ENCODE assay signal across 8 mouse cellular contexts in genomic region chr1:190924812-190925211, GRCm38 (mm10). TPM values are rescaled to one million over a fixed set of nuclear protein-coding genes. Genes with fewer than 3 reads are reported as not detected.
DNase-seq lines count a peak whose midpoint lies in the region; ATAC-seq and TF ChIP-seq lines count a peak whose summit lies in the region.
"Not testable (repeated sequence)": the region's sequence is repeated elsewhere in the genome, so short reads cannot be mapped to it uniquely, and the experiment has no call there.

TSS of gene Angel2 (plus strand) at chr1:190925112.

- TF ChIP-seq POLR2A in small intestine, adult 2 months (IDR thresholded peaks at IDR 0.05; ENCODE audit: low read depth, low read length): not testable (repeated sequence)

- H3K4me2 ChIP-seq in embryonic facial prominence, embryonic 14.5 days (ENCODE audit: low read depth, low read length); kidney, embryonic 16.5 days (replicated peaks; ENCODE audit: low read depth, low read length); limb, embryonic 11.5 days (ENCODE audit: low read depth, severe bottlenecking): not testable (repeated sequence)

- not testable (repeated sequence) for H3K4me1 ChIP-seq in embryonic facial prominence, embryonic 14.5 days (ENCODE audit: control insufficient read depth, insufficient read depth, low read length); kidney, embryonic 16.5 days (ENCODE audit: insufficient read depth, low read length); limb, embryonic 11.5 days (ENCODE audit: control insufficient read depth, insufficient read depth, low read length); small intestine, adult 2 months (ENCODE audit: control insufficient read depth, insufficient read depth, insufficient read length, low read length)

- not testable (repeated sequence) for H3K9ac ChIP-seq in embryonic facial prominence, embryonic 14.5 days (ENCODE audit: low read depth, low read length); kidney, embryonic 16.5 days (replicated peaks; ENCODE audit: low read length); limb, embryonic 11.5 days (ENCODE audit: low read length)

- TF ChIP-seq CTCF in small intestine, adult 2 months (IDR thresholded peaks at IDR 0.05; ENCODE audit: extremely low read depth, insufficient read length, insufficient replicate concordance, low read depth, low read length): not testable (repeated sequence)

- ATAC-seq in embryonic facial prominence, embryonic 14.5 days (ENCODE audit: low read depth); kidney, embryonic 16.5 days (ENCODE audit: low FRiP score, low TSS enrichment); limb, embryonic 11.5 days (ENCODE audit: insufficient number of reproducible peaks, low FRiP score, low TSS enrichment, low read depth); megakaryocyte, adult 5-6 weeks (ENCODE audit: poor library complexity, severe bottlenecking): not testable (repeated sequence)

- intact Hi-C loops in gastrocnemius, postnatal 36 days (cut with DNase I): not testable (repeated sequence)
- intact Hi-C loops in heart, postnatal 36 days (cut with DNase I): loop anchor here (5.0 kb wide), 1 partner anchor 1212 kb away; the partner anchor contains the start of gene Rcor3

- H3K27ac ChIP-seq in embryonic facial prominence, embryonic 14.5 days (replicated peaks; ENCODE audit: low read depth, low read length); kidney, embryonic 16.5 days (ENCODE audit: low read length); limb, embryonic 11.5 days (replicated peaks; ENCODE audit: low read depth, low read length); small intestine, adult 2 months (ENCODE audit: insufficient read depth, low read depth, low read length): not testable (repeated sequence)

- not testable (repeated sequence) for H3K27me3 ChIP-seq in embryonic facial prominence, embryonic 14.5 days (replicated peaks; ENCODE audit: control insufficient read depth, insufficient read depth, low read length); kidney, embryonic 16.5 days (ENCODE audit: insufficient read depth, low read length); limb, embryonic 11.5 days (ENCODE audit: control insufficient read depth, insufficient read depth, low read length); small intestine, adult 2 months (ENCODE audit: control insufficient read depth, insufficient read depth, low read length)

- H3K4me3 ChIP-seq in embryonic facial prominence, embryonic 14.5 days (ENCODE audit: low read depth, low read length); kidney, embryonic 16.5 days (ENCODE audit: low read length); limb, embryonic 11.5 days (ENCODE audit: low read depth, low read length); small intestine, adult 2 months (ENCODE audit: low read depth, low read length): not testable (repeated sequence)

- not testable (repeated sequence) for H3K36me3 ChIP-seq in embryonic facial prominence, embryonic 14.5 days (ENCODE audit: control insufficient read depth, insufficient read depth, low read length); kidney, embryonic 16.5 days (ENCODE audit: insufficient read depth, low read length); limb, embryonic 11.5 days (ENCODE audit: control insufficient read depth, insufficient read depth, low read length); small intestine, adult 2 months (ENCODE audit: control insufficient read depth, insufficient read depth, low read length)

- WGBS in embryonic facial prominence, embryonic 14.5 days: 65% methylated on average over 3 of the region's 3 CpGs
- 82% methylated on average over 3 of the region's 3 CpGs for WGBS in kidney, embryonic 16.5 days
- WGBS in limb, embryonic 11.5 days: 71% methylated on average over 3 of the region's 3 CpGs
- WGBS in small intestine, adult 2 months: 89% methylated on average over 3 of the region's 3 CpGs

- DNase-seq in adrenal gland, adult 18-20 months (ENCODE audit: low spot score in 2 of 2); embryonic facial prominence, embryonic 14.5 days (ENCODE audit: low spot score); gastrocnemius, postnatal 36 days; heart, postnatal 36 days; limb, embryonic 11.5 days (ENCODE audit: low spot score): not testable (repeated sequence)

- H3K9me3 ChIP-seq in embryonic facial prominence, embryonic 14.5 days (ENCODE audit: control insufficient read depth, low read length); kidney, embryonic 16.5 days (ENCODE audit: low read length); limb, embryonic 11.5 days (ENCODE audit: control insufficient read depth, low read length): not testable (repeated sequence)

RNA-seq across cellular contexts. Expression of gene Angel2, which starts in this region (rescaled TPM):
- total RNA-seq in adrenal gland, adult 18-20 months (2021): 10 to 100 TPM; 44.7 to 47.7 TPM
- polyA plus RNA-seq in embryonic facial prominence, embryonic 14.5 days (2014; fragmentation: Nextera tagmentation; extraction: Ambion mirVana): 37.4 and 41.5 TPM in 2 replicates
- 10 to 100 TPM; 23.1 to 25.1 TPM for total RNA-seq in gastrocnemius, postnatal 36 days (2021)
- 10 to 100 TPM; 27.9 to 29.9 TPM for total RNA-seq in heart, postnatal 36 days (2021)
- polyA plus RNA-seq in kidney, embryonic 16.5 days (2015; fragmentation: Nextera tagmentation; extraction: Ambion mirVana): 44.8 and 44.9 TPM in 2 replicates
- 56.7 and 59.0 TPM in 2 replicates for polyA plus RNA-seq in limb, embryonic 11.5 days (2014; fragmentation: Nextera tagmentation; extraction: Ambion mirVana)
- total RNA-seq in megakaryocyte, adult 5-6 weeks (2015): 24.1 and 31.6 TPM in 2 replicates
- total RNA-seq in megakaryocyte, adult 5-6 weeks (2017): 28.3 and 31.6 TPM in 2 replicates
- polyA plus RNA-seq in small intestine, adult 2 months (2012; rRNA removed): 6.7 and 19.6 TPM in 2 replicates
